Mouse (Mus musculus) lung, postnatal 0 days (tissue): Measurements from ENCODE around the gene Tinag. TPM values are rescaled to one million over a fixed set of nuclear protein-coding genes. Genes with fewer than 3 reads are reported as not detected.
"Not testable (repeated sequence)": the region's sequence is repeated elsewhere in the genome, so short reads cannot be mapped to it uniquely, and the experiment has no call there.

Experiments
- ATAC-seq: fragments of 200-750 bp; cut with Nextera tagmentation; 2 replicates; pipeline ENCODE4 v1.8.0; 2017; ENCODE audit warnings: moderate library complexity
- DNase-seq: peaks from one replicate; pipeline ENCODE4 v3.0.0-alpha.2; 2016; ENCODE audit warnings: low spot score
- H3K27ac ChIP-seq: fragments of 300-500 bp; sonication (generic); 2 replicates; pipeline ENCODE4 v1.5.1; 2014; ENCODE audit warnings: antibody characterized with exemption, mild to moderate bottlenecking, low read length, mixed read lengths
- H3K27me3 ChIP-seq: fragments of 300-500 bp; sonication (generic); replicated peaks from 2 replicates; pipeline ENCODE4 v1.6.1; 2014; ENCODE audit warnings: low read length, mixed read lengths; ENCODE audit not compliant: insufficient read depth
- H3K36me3 ChIP-seq: fragments of 300-500 bp; sonication (generic); 2 replicates; pipeline ENCODE4 v1.6.1; 2014; ENCODE audit warnings: low read length, mixed read lengths; ENCODE audit not compliant: insufficient read depth
- H3K4me1 ChIP-seq: fragments of 300-500 bp; sonication (generic); 2 replicates; pipeline ENCODE4 v1.6.1; 2014; ENCODE audit warnings: antibody characterized with exemption, low read depth, low read length, mixed read lengths; ENCODE audit not compliant: insufficient read depth
- H3K4me2 ChIP-seq: fragments of 300-500 bp; sonication (generic); replicated peaks from 2 replicates; pipeline ENCODE4 v1.6.1; 2014; ENCODE audit warnings: low read depth, mild to moderate bottlenecking, low read length, moderate library complexity, mixed read lengths
- H3K4me3 ChIP-seq: fragments of 300-500 bp; sonication (generic); 2 replicates; pipeline ENCODE4 v1.5.1; 2014; ENCODE audit warnings: low read depth, low read length
- H3K9ac ChIP-seq: fragments of 300-500 bp; sonication (generic); replicated peaks from 2 replicates; pipeline ENCODE4 v1.6.1; 2014; ENCODE audit warnings: low read depth, mild to moderate bottlenecking
- H3K9me3 ChIP-seq: fragments of 300-500 bp; sonication (generic); 2 replicates; pipeline ENCODE4 v1.6.1; 2016; ENCODE audit warnings: low read length, mixed read lengths
- CTCF ChIP-seq: IDR thresholded peaks from 2 replicates; pipeline ENCODE4 v1.5.1; 2016; ENCODE audit warnings: antibody characterized with exemption, mild to moderate bottlenecking
- EP300 ChIP-seq: IDR thresholded peaks from 2 replicates; pipeline ENCODE4 v1.6.1; 2016; ENCODE audit warnings: antibody characterized with exemption, mild to moderate bottlenecking, control low read depth
- WGBS: fragments of 180-500 bp; shearing (Covaris S2); extraction: QIAGEN DNeasy Blood & Tissue Kit; methylation state at CpG from one replicate; pipeline ENCODE4 v1.1.7; 2014; 5-methylcytosine and 5-hydroxymethylcytosine counted together
- polyA plus RNA-seq: library from polyadenylated mRNA; unstranded; fragments of >200 nt; fragmentation: Nextera tagmentation; extraction: Ambion mirVana; gene quantifications from 2 replicates; pipeline ENCODE4 v1.2.1, GENCODE M21; 2015

Tinag gene
- 29.2 and 33.6 TPM in 2 replicates for polyA plus RNA-seq

- H3K9ac ChIP-seq: no peak within 1 kb of the TSS
Observed at GRCm38 (mm10) chr9:77045585-77045984, at the start of gene Tinag. TSS of gene Tinag (minus strand) at chr9:77045794.

GRCm38 (mm10) chr9:77083221-77083620 lies 37.6 kb upstream of the Tinag start:
- not testable (repeated sequence) for H3K4me3 ChIP-seq, H3K27ac ChIP-seq, ATAC-seq, H3K9me3 ChIP-seq, H3K4me2 ChIP-seq, DNase-seq, H3K4me1 ChIP-seq, H3K9ac ChIP-seq, H3K36me3 ChIP-seq, H3K27me3 ChIP-seq
- 65% methylated on average over 1 of the region's 1 CpGs for WGBS

More at GRCm38 (mm10) chr9:77045585-77045984, at the start of gene Tinag:
- DNase-seq (peak; percentile 42), ATAC-seq (no peak; the same call in 1 of the 2 replicates)
- peak within 1 kb of the TSS; percentile 44 for H3K4me2 ChIP-seq
- H3K27me3 ChIP-seq: no peaks in the 10 kb centered on the region
- WGBS: 42% methylated on average over 2 of the region's 2 CpGs
- H3K36me3 ChIP-seq: no peaks in the 10 kb centered on the region
- TF ChIP-seq CTCF (no peak), EP300 (no peak)
- peak within 1 kb of the TSS; percentile 14; the same call in 1 of the 2 replicates for H3K4me3 ChIP-seq
- H3K4me1 ChIP-seq: no peaks in the 10 kb centered on the region
- H3K9me3 ChIP-seq: no peaks in the 10 kb centered on the region
- peak within 1 kb of the TSS; percentile 22 for H3K27ac ChIP-seq

- ATAC-seq: no peak
- WGBS: 60% methylated on average over 2 of the region's 2 CpGs
- Histone ChIP-seq H3K4me3 (no peak overlapping the region), H3K27me3 (no peaks in the 10 kb centered on the region), H3K9me3 (no peaks in the 10 kb centered on the region), H3K36me3 (no peaks in the 10 kb centered on the region), H3K4me1 (no peaks in the 10 kb centered on the region), H3K9ac (no peak overlapping the region), H3K4me2 (no peak overlapping the region), H3K27ac (no peak overlapping the region)
- no peak for TF ChIP-seq CTCF
- no peak for TF ChIP-seq EP300
- DNase-seq: no peak
Observed at GRCm38 (mm10) chr9:77071676-77072075, 26.1 kb upstream of the Tinag start.

GRCm38 (mm10) chr9:77056611-77057010 lies 11.0 kb upstream of the Tinag start:
- DNase-seq (no peak), ATAC-seq (no peak)
- H3K27me3 ChIP-seq: no peaks in the 10 kb centered on the region
- WGBS: 46% methylated on average over 4 of the region's 4 CpGs
- H3K4me3 ChIP-seq: no peak overlapping the region
- no peaks in the 10 kb centered on the region for H3K4me1 ChIP-seq
- H3K27ac ChIP-seq: no peak overlapping the region
- no peak overlapping the region for H3K9ac ChIP-seq
- TF ChIP-seq EP300: no peak
- H3K36me3 ChIP-seq: no peaks in the 10 kb centered on the region
- H3K4me2 ChIP-seq: no peak overlapping the region
- H3K9me3 ChIP-seq: no peaks in the 10 kb centered on the region

- ATAC-seq (no peak), DNase-seq (no peak)
- no peak for TF ChIP-seq EP300
- TF ChIP-seq CTCF: no peak
- Histone ChIP-seq H3K4me1 (no peaks in the 10 kb centered on the region), H3K9me3 (no peaks in the 10 kb centered on the region), H3K36me3 (no peaks in the 10 kb centered on the region), H3K4me2 (no peak overlapping the region), H3K27ac (no peak overlapping the region), H3K4me3 (no peak overlapping the region), H3K9ac (no peak overlapping the region), H3K27me3 (no peaks in the 10 kb centered on the region)
- 77% methylated on average over 9 of the region's 9 CpGs for WGBS
Observed at GRCm38 (mm10) chr9:77054426-77055193, 9.0 kb upstream of the Tinag start.

- no peaks in the 10 kb centered on the region for H3K36me3 ChIP-seq
- no peak overlapping the region for H3K4me3 ChIP-seq
- H3K4me2 ChIP-seq: no peak overlapping the region
- H3K27me3 ChIP-seq: no peaks in the 10 kb centered on the region
- H3K4me1 ChIP-seq: no peaks in the 10 kb centered on the region
- no peaks in the 10 kb centered on the region for H3K9me3 ChIP-seq
- H3K9ac ChIP-seq: no peak overlapping the region
- no peak overlapping the region for H3K27ac ChIP-seq
- no peak for DNase-seq
- TF ChIP-seq CTCF (no peak), EP300 (no peak)
- ATAC-seq: no peak
- WGBS: 67% methylated on average over 2 of the region's 2 CpGs
Observed at GRCm38 (mm10) chr9:77051406-77051805, 5.8 kb upstream of the Tinag start.
